Mouse (Mus musculus): Measurements from ENCODE around the gene Slc6a16. TPM values are rescaled to one million over a fixed set of nuclear protein-coding genes. Genes with fewer than 3 reads are reported as not detected.

Gene Slc6a16
- under 1 TPM; 0.57 to 0.59 TPM for total RNA-seq (2023)

DNA sequence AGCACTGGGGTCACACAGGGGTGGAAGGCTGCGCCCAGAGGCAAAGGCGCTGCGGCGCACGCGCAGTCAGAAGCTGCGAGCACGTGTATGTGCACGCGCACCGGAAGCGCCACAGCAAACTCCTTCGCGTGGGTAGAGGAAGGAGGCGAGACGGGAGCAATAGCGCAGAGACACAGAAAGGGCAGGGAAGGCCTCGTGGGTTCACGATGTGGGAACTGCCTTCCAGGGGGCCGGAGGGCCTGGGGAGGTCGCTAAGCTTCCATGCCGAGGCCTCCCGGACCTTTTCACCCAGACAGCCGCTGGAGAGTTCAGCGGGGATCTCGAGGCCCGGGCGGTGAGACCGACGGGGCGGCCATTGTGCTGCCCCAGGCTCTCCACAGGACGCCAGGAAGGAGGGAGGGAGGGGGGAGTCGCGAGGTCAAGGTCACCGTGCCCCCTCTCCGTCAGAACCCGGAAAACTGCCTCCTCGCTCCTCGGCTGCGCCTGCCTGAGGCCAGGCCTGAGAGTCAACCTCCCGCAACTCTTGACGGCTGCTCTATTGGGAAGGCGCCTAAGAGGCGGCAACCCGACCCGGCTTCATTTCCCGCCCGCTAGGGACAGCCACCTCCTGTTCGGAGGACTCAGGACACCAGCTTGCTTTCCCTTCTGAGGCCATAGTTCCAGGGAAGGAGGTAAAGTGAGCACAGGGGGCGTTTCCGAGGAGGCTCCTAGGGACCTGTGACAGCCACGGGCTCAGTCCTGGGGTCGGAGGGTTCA, at the start of gene Slc6a16:
TSS of gene Slc6a16 (plus strand) at position 453 of the 756 bp plus-strand sequence.

DNA sequence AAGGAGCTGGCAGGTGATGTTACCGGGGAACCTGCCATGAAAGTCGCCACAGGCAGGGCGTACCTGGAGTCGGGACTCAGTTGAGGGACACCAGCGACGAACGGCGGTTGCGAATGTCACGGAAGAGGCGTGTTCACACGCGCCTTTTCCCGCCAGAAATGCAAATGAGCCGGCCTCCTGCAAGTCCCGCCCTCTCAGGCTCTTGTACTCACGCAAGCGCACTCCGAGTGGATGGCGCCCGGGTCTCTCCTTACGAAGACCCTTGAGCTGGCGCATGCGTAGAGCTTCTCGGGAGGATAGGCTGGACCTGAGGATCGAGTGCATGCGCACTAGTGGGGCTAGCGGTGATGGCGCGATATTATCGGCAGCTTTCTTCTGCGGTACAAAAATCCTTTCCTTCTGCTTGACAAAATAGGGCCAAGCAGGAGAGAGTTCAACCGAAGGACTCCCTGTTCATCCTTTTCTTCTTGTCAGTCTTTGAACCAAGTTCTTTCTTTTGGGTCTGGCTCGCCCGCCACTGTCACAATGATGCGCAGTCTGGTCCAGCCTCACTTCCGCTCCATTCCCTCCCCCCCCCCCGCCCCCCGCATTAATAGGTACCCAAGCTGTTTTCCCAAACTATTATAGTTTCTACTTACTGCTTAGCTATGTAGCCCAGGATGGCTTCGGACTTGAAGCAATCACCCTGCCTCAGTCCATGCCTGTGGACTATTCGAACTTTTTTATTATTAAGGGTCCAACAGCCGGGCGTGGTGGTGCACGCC, 36.3 kb upstream of the Slc6a16 start, which contains the start of gene Ccdc155:
TSS of gene Ccdc155 (minus strand) at position 513 of the 764 bp plus-strand sequence.

DNA sequence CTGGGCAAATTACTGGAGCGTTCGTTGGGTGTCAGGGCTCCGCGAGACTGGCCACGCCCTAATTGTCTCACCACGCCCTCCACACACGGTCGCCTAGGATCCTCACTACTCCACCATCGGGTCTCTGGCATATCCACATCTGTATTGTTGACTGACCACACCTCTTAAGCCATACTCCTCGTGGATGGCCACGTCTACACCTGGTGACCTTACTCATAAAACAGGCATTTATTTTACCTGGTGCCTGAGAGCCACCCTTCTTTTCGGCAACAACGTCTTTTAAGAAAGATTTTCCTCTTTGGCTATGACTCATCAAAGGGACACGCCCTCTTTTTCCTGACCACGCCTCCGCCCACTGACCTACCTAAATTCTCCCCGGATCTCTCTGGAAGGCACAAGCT, 29.0 kb upstream of the Slc6a16 start, which contains the start of gene Dkkl1:
TSS of gene Dkkl1 (minus strand) at position 297 of the 401 bp plus-strand sequence.

DNA sequence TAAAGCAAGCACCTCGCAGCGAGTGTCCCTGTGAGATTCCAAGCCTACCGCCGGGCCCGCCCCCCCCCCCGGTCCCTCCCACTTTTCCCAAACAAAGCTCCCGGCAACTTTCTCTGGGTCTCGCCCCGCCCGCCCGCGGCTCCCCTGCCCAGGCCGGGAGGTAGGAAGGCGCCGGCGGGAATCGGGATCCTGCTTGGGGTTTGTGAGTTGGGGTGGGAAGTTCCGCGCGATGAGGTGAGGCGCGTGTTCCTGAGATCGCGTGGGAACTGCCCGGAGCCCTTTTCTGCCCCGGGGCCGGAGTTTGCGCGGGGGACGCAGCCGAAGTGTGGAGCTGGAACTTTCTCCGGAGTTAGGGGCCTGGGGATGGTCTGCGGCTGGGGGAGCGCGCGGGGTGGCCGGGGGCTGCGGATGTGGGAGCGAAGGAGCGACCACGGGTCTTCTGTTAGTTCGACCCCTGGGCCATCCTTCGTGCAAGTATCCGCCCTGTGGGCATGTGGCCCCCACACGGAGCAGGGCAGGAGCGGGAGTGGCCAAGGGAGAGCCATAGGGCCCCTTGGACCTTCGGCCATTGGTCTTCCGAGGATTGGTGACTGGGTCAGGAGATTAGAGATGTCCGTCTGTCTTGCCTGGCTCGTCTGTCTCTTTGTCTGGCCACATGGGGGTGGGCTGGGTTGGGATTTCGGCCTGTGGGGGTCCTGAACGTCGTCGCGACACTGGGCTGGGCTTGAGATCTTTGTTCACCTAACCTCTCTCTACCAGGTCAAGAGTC, 25.0 kb upstream of the Slc6a16 start, which contains the start of gene Tead2:
TSS of gene Tead2 (plus strand) at position 81 of the 769 bp plus-strand sequence.

DNA sequence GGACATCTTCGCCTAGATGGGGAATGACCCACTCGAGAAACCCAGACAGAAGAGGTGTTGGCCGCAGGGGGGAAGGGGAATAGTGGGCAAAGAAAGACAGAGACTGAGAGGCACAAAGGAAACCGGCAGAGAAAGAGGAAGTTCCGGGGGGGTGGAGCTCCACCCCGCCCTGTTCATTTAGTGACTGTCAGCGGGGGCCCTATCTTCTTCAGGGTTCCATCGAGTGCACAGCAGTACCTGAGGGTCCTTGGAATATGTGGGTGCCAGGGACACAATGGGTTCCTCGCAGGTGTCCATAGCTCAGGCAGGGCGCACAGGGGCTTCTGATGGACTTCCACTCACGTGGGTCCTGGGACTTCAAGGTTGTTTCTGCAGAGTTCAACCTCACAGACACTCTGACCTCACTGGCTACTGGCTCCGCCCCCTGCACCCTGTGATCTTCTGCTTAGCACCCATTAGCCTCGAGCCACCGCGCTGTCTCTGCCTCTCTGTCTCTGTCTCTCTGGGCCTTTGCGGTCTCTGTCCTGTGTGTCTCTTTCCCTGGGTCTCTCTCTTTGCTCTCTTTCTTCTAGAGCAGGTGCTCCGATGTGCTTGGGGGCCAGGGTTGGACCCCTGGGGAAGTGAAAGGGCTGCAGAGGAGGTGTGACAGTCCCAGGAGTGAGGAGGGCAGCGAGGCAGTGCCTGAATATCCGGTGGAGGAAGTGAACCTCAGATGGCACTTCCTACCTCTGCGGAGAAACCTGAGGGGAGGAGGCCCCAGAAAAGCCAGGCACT, 2.0 kb upstream of the Slc6a16 start, which contains the start of gene Cd37:
TSS of gene Cd37 (minus strand) at position 393 of the 774 bp plus-strand sequence.

DNA sequence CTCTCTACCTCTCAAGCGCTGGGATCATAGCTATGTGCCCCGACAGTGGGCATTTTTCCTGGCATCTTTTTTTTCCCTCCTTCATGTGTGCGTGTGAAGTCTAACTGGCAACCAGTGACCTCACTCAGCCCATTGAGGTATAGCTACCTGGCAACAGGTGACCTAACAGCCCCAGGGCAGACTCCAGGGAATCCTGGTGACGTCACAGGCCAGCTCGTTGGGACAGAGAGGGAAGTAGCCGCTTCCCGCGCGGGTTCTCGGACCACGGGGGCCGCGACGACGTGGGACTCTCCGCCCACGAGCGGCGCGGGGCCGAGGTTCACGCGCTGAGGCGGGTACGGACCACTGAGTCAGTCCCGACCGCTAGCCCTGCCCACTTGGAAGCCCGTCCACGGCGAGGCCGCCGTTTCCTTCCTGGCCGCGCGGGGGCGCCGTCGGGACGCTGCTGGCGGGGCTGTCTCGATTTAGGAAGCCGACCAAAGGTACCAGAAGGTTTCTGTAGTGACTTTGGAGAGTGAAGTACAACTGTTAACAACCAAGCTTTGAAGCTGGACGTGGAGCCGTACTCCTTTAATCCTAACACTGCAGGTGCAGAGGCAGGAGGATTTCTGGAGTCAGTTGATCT, 36.4 kb downstream of the Slc6a16 start, which contains the start of gene Slc6a21:
TSS of gene Slc6a21 (plus strand) at position 378 of the 625 bp plus-strand sequence.

Other genes starting within 250 kb of the Slc6a16 start
- 10 to 100 TPM; 63.0 to 71.9 TPM for gene Irf3, start 243.4 kb upstream of the Slc6a16 start, total RNA-seq (2023)
- gene Bcl2l12, start 242.4 kb upstream of the Slc6a16 start, total RNA-seq (2023), result 10 to 100 TPM in 1 of 2 experiments, 1 to 10 TPM in 1; 8.8 to 18.8 TPM
- gene Scaf1, start 224.7 kb upstream of the Slc6a16 start, total RNA-seq (2023), result 10 to 100 TPM; 61.1 to 62.1 TPM
- 10 to 100 TPM; 14.9 to 17.0 TPM for gene Rras, start 223.1 kb upstream of the Slc6a16 start, total RNA-seq (2023)
- 10 to 100 TPM; 22.3 to 25.8 TPM for gene Prr12, start 188.2 kb upstream of the Slc6a16 start, total RNA-seq (2023)
- gene Nosip, start 178.7 kb upstream of the Slc6a16 start, total RNA-seq (2023), result 10 to 100 TPM; 29.1 to 38.1 TPM
- 10 to 100 TPM; 17.4 to 19.6 TPM for gene Prrg2, start 178.4 kb upstream of the Slc6a16 start, total RNA-seq (2023)
- gene Rcn3, start 148.9 kb upstream of the Slc6a16 start, total RNA-seq (2023), result 1 to 10 TPM; 3.0 to 3.1 TPM
- 10 to 100 TPM; 19.0 to 24.9 TPM for gene Fcgrt, start 137.2 kb upstream of the Slc6a16 start, total RNA-seq (2023)
- 1,000 to 10,000 TPM; 1,010 to 1,023 TPM for gene Rps11, start 116.6 kb upstream of the Slc6a16 start, total RNA-seq (2023)
- 1,000 to 10,000 TPM; 1,046 to 1,214 TPM for gene Rpl13a, start 112.3 kb upstream of the Slc6a16 start, total RNA-seq (2023)
- gene Gm45713, start 104.9 kb upstream of the Slc6a16 start, total RNA-seq (2023), result not detected
- 10 to 100 TPM; 22.2 to 29.2 TPM for gene Flt3l, start 104.7 kb upstream of the Slc6a16 start, total RNA-seq (2023)
- 10 to 100 TPM; 46.2 to 47.4 TPM for gene Pih1d1, start 86.8 kb upstream of the Slc6a16 start, total RNA-seq (2023)
- 10 to 100 TPM; 82.4 to 96.0 TPM for gene Aldh16a1, start 86.5 kb upstream of the Slc6a16 start, total RNA-seq (2023)
- not detected for gene Slc17a7, start 77.1 kb upstream of the Slc6a16 start, total RNA-seq (2023)
- not detected for gene Gfy, start 61.5 kb upstream of the Slc6a16 start, total RNA-seq (2023)
- not detected for gene Pth2, start 60.1 kb upstream of the Slc6a16 start, total RNA-seq (2023)
- not detected for gene Ccdc155, start 36.2 kb upstream of the Slc6a16 start, total RNA-seq (2023)
- gene Dkkl1, start 28.9 kb upstream of the Slc6a16 start, total RNA-seq (2023), result 1 to 10 TPM; 1.0 to 1.3 TPM
- gene Tead2, start 25.3 kb upstream of the Slc6a16 start, total RNA-seq (2023), result not detected
- 100 to 1,000 TPM; 297 to 345 TPM for gene Cd37, start 2.0 kb upstream of the Slc6a16 start, total RNA-seq (2023)
- under 1 TPM in 1 of 2 experiments, not detected in 1; 0.24 TPM for gene Slc6a21, start 36.4 kb downstream of the Slc6a16 start, total RNA-seq (2023)
- 1 to 10 TPM; 2.3 to 4.8 TPM for gene Trpm4, start 92.7 kb downstream of the Slc6a16 start, total RNA-seq (2023)
- under 1 TPM in 1 of 2 experiments, not detected in 1; 0.68 TPM for gene Hrc, start 94.2 kb downstream of the Slc6a16 start, total RNA-seq (2023)
- under 1 TPM in 1 of 2 experiments, not detected in 1; 0.31 TPM for gene Ppfia3, start 125.9 kb downstream of the Slc6a16 start, total RNA-seq (2023)
- gene Lin7b, start 129.5 kb downstream of the Slc6a16 start, total RNA-seq (2023), result under 1 TPM in 1 of 2 experiments, not detected in 1; 0.66 TPM
- gene Snrnp70, start 154.7 kb downstream of the Slc6a16 start, total RNA-seq (2023), result 100 to 1,000 TPM; 256 to 279 TPM
- gene Kcna7, start 164.6 kb downstream of the Slc6a16 start, total RNA-seq (2023), result not detected
- gene Ntf5, start 172.6 kb downstream of the Slc6a16 start, total RNA-seq (2023), result not detected
- gene Lhb, start 179.7 kb downstream of the Slc6a16 start, total RNA-seq (2023), result not detected
- 10 to 100 TPM; 58.1 to 59.5 TPM for gene Gys1, start 193.8 kb downstream of the Slc6a16 start, total RNA-seq (2023)
- 10 to 100 TPM; 39.6 to 42.2 TPM for gene Ruvbl2, start 197.0 kb downstream of the Slc6a16 start, total RNA-seq (2023)
- gene Ftl1, start 218.8 kb downstream of the Slc6a16 start, total RNA-seq (2023), result 1,000 to 10,000 TPM; 1,390 to 1,483 TPM
- 10 to 100 TPM; 42.0 to 45.1 TPM for gene Bax, start 225.8 kb downstream of the Slc6a16 start, total RNA-seq (2023)
- not detected for gene Tulp2, start 240.8 kb downstream of the Slc6a16 start, total RNA-seq (2023)
- gene Gm45808, start 245.7 kb downstream of the Slc6a16 start, total RNA-seq (2023), result 1 to 10 TPM; 1.2 to 2.5 TPM
- 1 to 10 TPM; 5.9 to 6.1 TPM for gene Dhdh, start 247.7 kb downstream of the Slc6a16 start, total RNA-seq (2023)